ENCODE assay signal across 31 mouse cellular contexts in genomic region chr2:6598124-6598878, GRCm38 (mm10).
DNase-seq lines count a peak whose midpoint lies in the region; ATAC-seq lines count a peak whose summit lies in the region.
"Had no signal": no experiment of that assay in that cellular context is flagged by ENCODE, and none has a peak within 500 bp of the region (broad histone marks: within the 10 kb centered on the region; RNA-seq: fewer than 3 reads in every experiment).

No protein-coding gene starts in this region.

- peak overlapping the region; percentile 44 for H3K27ac ChIP-seq in forebrain, embryonic 16.5 days (ENCODE audit: low read length)
- H3K27ac ChIP-seq in forebrain, embryonic 11.5 days (ENCODE audit: low read depth, low read length), result no peak overlapping the region
- H3K27ac ChIP-seq: embryonic facial prominence, embryonic 12.5 days; heart, embryonic 10.5 days; heart, embryonic 15.5 days; hindbrain, embryonic 12.5 days; limb, embryonic 10.5 days; limb, embryonic 15.5 days; liver, embryonic 14.5 days; macrophage; stomach, postnatal 0 days had no signal

- H3K4me3 ChIP-seq in forebrain, embryonic 16.5 days (replicated peaks; ENCODE audit: low read length), result no peak overlapping the region
- H3K4me3 ChIP-seq in forebrain, embryonic 11.5 days (ENCODE audit: low read depth, low read length), result no peak overlapping the region
- H3K4me3 ChIP-seq: embryonic facial prominence, embryonic 12.5 days; heart, embryonic 10.5 days; heart, embryonic 15.5 days; hindbrain, embryonic 12.5 days; limb, embryonic 10.5 days; limb, embryonic 15.5 days had no signal

- 84% methylated on average over 8 of the region's 8 CpGs for WGBS in forebrain, embryonic 16.5 days
- 84% methylated on average over 8 of the region's 8 CpGs for WGBS in forebrain, embryonic 11.5 days

- intact Hi-C loops in heart, postnatal 25 days (cut with DNase I), result no loop called here

- no peak for DNase-seq in forebrain, embryonic 11.5 days (ENCODE audit: low spot score)
- peak; percentile 9 to 19 for DNase-seq in spleen, postnatal 36 days (ENCODE audit: low spot score in 2 of 2)
- DNase-seq in spleen, postnatal 14 days (ENCODE audit: low spot score in 2 of 2), result no peak
- peak; percentile 55 for DNase-seq in induced T-regulatory cell, adult 2 months (ENCODE audit: low read depth)
- no peak for DNase-seq in ovary, postnatal 36 days (ENCODE audit: low spot score)
- no peak for DNase-seq in heart, postnatal 25 days (ENCODE audit: low spot score)
- DNase-seq: cerebellum, adult 11 months; cerebellum, adult 9-10 months; embryo, embryonic 11 days; gastrocnemius, postnatal 14 days; heart, postnatal 36 days; kidney, adult 11 months; kidney, postnatal 36 days; layer of hippocampus, postnatal 36 days; lung, adult 2 months; lung, postnatal 10 days; retina, postnatal 1 day; right cerebral cortex, postnatal 14 days; thymus, adult 18-20 months; thymus, postnatal 25 days had no signal

- H3K4me1 ChIP-seq in forebrain, embryonic 16.5 days (replicated peaks; ENCODE audit: control insufficient read depth, insufficient read depth, low read length), result peaks cover 35% of the 10 kb centered on the region
- H3K4me1 ChIP-seq in forebrain, embryonic 11.5 days (replicated peaks; ENCODE audit: control insufficient read depth, insufficient read depth, low read length), result peaks cover 4% of the 10 kb centered on the region
- H3K4me1 ChIP-seq: embryonic facial prominence, embryonic 12.5 days; heart, embryonic 10.5 days; heart, embryonic 15.5 days had no signal

- H3K4me2 ChIP-seq in forebrain, embryonic 16.5 days (ENCODE audit: low read length), result no peak overlapping the region
- no peak overlapping the region for H3K4me2 ChIP-seq in forebrain, embryonic 11.5 days (ENCODE audit: low read depth, low read length, severe bottlenecking)
- H3K4me2 ChIP-seq: embryonic facial prominence, embryonic 12.5 days; heart, embryonic 15.5 days; hindbrain, embryonic 12.5 days; limb, embryonic 15.5 days had no signal

- H3K27me3 ChIP-seq in forebrain, embryonic 16.5 days (replicated peaks; ENCODE audit: control insufficient read depth, insufficient read depth, low read length), result no peaks in the 10 kb centered on the region
- no peaks in the 10 kb centered on the region for H3K27me3 ChIP-seq in forebrain, embryonic 11.5 days (ENCODE audit: control insufficient read depth, insufficient read depth, low read length)
- H3K27me3 ChIP-seq: embryonic facial prominence, embryonic 12.5 days; heart, embryonic 15.5 days; hindbrain, embryonic 12.5 days; limb, embryonic 15.5 days; Patski had no signal

- ATAC-seq in forebrain, embryonic 16.5 days, result no peak
- no peak for ATAC-seq in forebrain, embryonic 11.5 days (replicated peaks; ENCODE audit: low FRiP score)
- ATAC-seq: Patski had no signal

- H3K9ac ChIP-seq in forebrain, embryonic 16.5 days (replicated peaks; ENCODE audit: low read depth, low read length), result no peak overlapping the region
- no peak overlapping the region for H3K9ac ChIP-seq in forebrain, embryonic 11.5 days (ENCODE audit: low read length)
- H3K9ac ChIP-seq: embryonic facial prominence, embryonic 12.5 days; heart, embryonic 15.5 days; hindbrain, embryonic 12.5 days; limb, embryonic 15.5 days; liver, embryonic 14.5 days had no signal

- H3K9me3 ChIP-seq in forebrain, embryonic 16.5 days (ENCODE audit: control insufficient read depth, low read length), result no peaks in the 10 kb centered on the region
- H3K9me3 ChIP-seq in forebrain, embryonic 11.5 days (ENCODE audit: control insufficient read depth, low read length), result no peaks in the 10 kb centered on the region
- H3K9me3 ChIP-seq: embryonic facial prominence, embryonic 12.5 days; heart, embryonic 10.5 days; heart, embryonic 15.5 days; hindbrain, embryonic 12.5 days; limb, embryonic 10.5 days; limb, embryonic 15.5 days had no signal

- peaks cover 18% of the 10 kb centered on the region for H3K36me3 ChIP-seq in forebrain, embryonic 16.5 days (ENCODE audit: control insufficient read depth, insufficient read depth)
- no peaks in the 10 kb centered on the region for H3K36me3 ChIP-seq in forebrain, embryonic 11.5 days (ENCODE audit: control insufficient read depth, insufficient read depth, low read length)
- H3K36me3 ChIP-seq: embryonic facial prominence, embryonic 12.5 days; limb, embryonic 10.5 days had no signal

Comparison
In these comparisons a context has a peak if more than half of its experiments do, and no peak if none do; other contexts are left out.
1. DNase-seq: peak in spleen, postnatal 36 days (2 of 2) and induced T-regulatory cell, adult 2 months (single experiment); none in forebrain, embryonic 11.5 days (single experiment), spleen, postnatal 14 days (0 of 2), ovary, postnatal 36 days (single experiment) and heart, postnatal 25 days (single experiment).